Mouse (Mus musculus) kidney, embryonic 16.5 days (tissue): ENCODE results near the gene Irs4. TPM values are rescaled to one million over a fixed set of nuclear protein-coding genes. Genes with fewer than 3 reads are reported as not detected.
A peak's percentile ranks its signal among the peaks of the same experiment; 100 is the strongest.

Experiments used
- ATAC-seq: fragments of 200-750 bp; cut with Nextera tagmentation; 2 replicates; pipeline ENCODE4 v1.8.0; 2017; ENCODE audit warnings: moderate TSS enrichment; ENCODE audit not compliant: low FRiP score, low TSS enrichment
- H3K27ac ChIP-seq: fragments of 300-500 bp; sonication (generic); 2 replicates; pipeline ENCODE4 v1.5.1; 2014; ENCODE audit warnings: low read length
- H3K27me3 ChIP-seq: fragments of 300-500 bp; sonication (generic); 2 replicates; pipeline ENCODE4 v1.6.1; 2014; ENCODE audit warnings: low read length, control low read depth, mixed read lengths; ENCODE audit not compliant: insufficient read depth
- H3K36me3 ChIP-seq: fragments of 300-500 bp; sonication (generic); 2 replicates; pipeline ENCODE4 v1.6.1; 2014; ENCODE audit warnings: low read length, control low read depth, mixed read lengths; ENCODE audit not compliant: insufficient read depth
- H3K4me1 ChIP-seq: fragments of 300-500 bp; sonication (generic); 2 replicates; pipeline ENCODE4 v1.6.1; 2014; ENCODE audit warnings: low read length, control low read depth, mixed read lengths; ENCODE audit not compliant: insufficient read depth
- H3K4me2 ChIP-seq: fragments of 300-500 bp; sonication (generic); replicated peaks from 2 replicates; pipeline ENCODE4 v1.6.1; 2014; ENCODE audit warnings: low read depth, low read length
- H3K4me3 ChIP-seq: fragments of 300-500 bp; sonication (generic); 2 replicates; pipeline ENCODE4 v1.5.1; 2014; ENCODE audit warnings: mild to moderate bottlenecking, low read length
- H3K9ac ChIP-seq: fragments of 300-500 bp; sonication (generic); replicated peaks from 2 replicates; pipeline ENCODE4 v1.6.1; 2014; ENCODE audit warnings: low read length
- H3K9me3 ChIP-seq: fragments of 300-500 bp; sonication (generic); 2 replicates; pipeline ENCODE4 v1.6.1; 2016; ENCODE audit warnings: low read length, control low read depth
- WGBS: fragments of 180-500 bp; shearing (Covaris S2); extraction: QIAGEN DNeasy Blood & Tissue Kit; methylation state at CpG from one replicate; pipeline ENCODE4 v1.1.7; 2014; 5-methylcytosine and 5-hydroxymethylcytosine counted together
- polyA plus RNA-seq: library from polyadenylated mRNA; unstranded; fragments of >200 nt; fragmentation: Nextera tagmentation; extraction: Ambion mirVana; gene quantifications from 2 replicates; pipeline ENCODE4 v1.2.1, GENCODE M21; 2015

Gene Irs4
- polyA plus RNA-seq = 0.03 and 0.15 TPM in 2 replicates

- Histone ChIP-seq H3K9me3 (no peaks in the 10 kb centered on the region), H3K4me1 (no peaks in the 10 kb centered on the region), H3K27me3 (peaks cover 69% of the 10 kb centered on the region), H3K4me3 (peak within 1 kb of the TSS; percentile 44), H3K27ac (no peak within 1 kb of the TSS), H3K4me2 (peak within 1 kb of the TSS; percentile 59), H3K9ac (no peak within 1 kb of the TSS), H3K36me3 (no peaks in the 10 kb centered on the region)
- ATAC-seq = peak; percentile 67
- WGBS = 24% methylated on average over 51 of the region's 51 CpGs
These were observed at the start of gene Irs4 for GRCm38 (mm10) chrX:141724937-141725918. TSS of gene Irs4 (minus strand) at chrX:141725263.

GRCm38 (mm10) chrX:141750360-141750759 lies 25.3 kb upstream of the Irs4 start:
- ATAC-seq = no peak
- Histone ChIP-seq H3K9ac (no peak overlapping the region), H3K36me3 (no peaks in the 10 kb centered on the region), H3K4me1 (no peaks in the 10 kb centered on the region), H3K27ac (no peak overlapping the region), H3K4me3 (no peak overlapping the region), H3K9me3 (no peaks in the 10 kb centered on the region), H3K27me3 (no peaks in the 10 kb centered on the region; the same call in 1 of the 2 replicates), H3K4me2 (no peak overlapping the region)
- WGBS = 70% methylated on average over 2 of the region's 2 CpGs

- Histone ChIP-seq H3K9me3 (no peaks in the 10 kb centered on the region), H3K4me2 (no peak overlapping the region), H3K27me3 (peaks cover 35% of the 10 kb centered on the region), H3K27ac (no peak overlapping the region), H3K4me1 (no peaks in the 10 kb centered on the region), H3K9ac (no peak overlapping the region), H3K4me3 (no peak overlapping the region), H3K36me3 (no peaks in the 10 kb centered on the region)
- 73% methylated on average over 5 of the region's 5 CpGs for WGBS
- no peak for ATAC-seq
These were observed 4.5 kb upstream of the Irs4 start for GRCm38 (mm10) chrX:141729570-141729969.

GRCm38 (mm10) chrX:141724391-141724891 lies 622 bp downstream of the Irs4 start:
- Histone ChIP-seq H3K9ac (no peak overlapping the region), H3K4me2 (peak overlapping the region; percentile 59), H3K4me3 (peak overlapping the region; percentile 44), H3K4me1 (no peaks in the 10 kb centered on the region), H3K9me3 (no peaks in the 10 kb centered on the region), H3K27me3 (peaks cover 74% of the 10 kb centered on the region), H3K36me3 (no peaks in the 10 kb centered on the region), H3K27ac (no peak overlapping the region)
- WGBS = 27% methylated on average over 52 of the region's 52 CpGs
- peak; percentile 32; the same call in 1 of the 2 replicates for ATAC-seq

GRCm38 (mm10) chrX:141723936-141724335 lies 1.1 kb downstream of the Irs4 start:
- no peaks in the 10 kb centered on the region for H3K9me3 ChIP-seq
- H3K27me3 ChIP-seq = peaks cover 74% of the 10 kb centered on the region
- H3K4me2 ChIP-seq = peak overlapping the region; percentile 59
- H3K4me3 ChIP-seq = peak overlapping the region; percentile 44
- peak; percentile 58 for ATAC-seq
- WGBS = 29% methylated on average over 16 of the region's 16 CpGs
- H3K36me3 ChIP-seq = no peaks in the 10 kb centered on the region
- no peaks in the 10 kb centered on the region for H3K4me1 ChIP-seq
- no peak overlapping the region for H3K9ac ChIP-seq
- no peak overlapping the region for H3K27ac ChIP-seq

GRCm38 (mm10) chrX:141721725-141722124 lies 3.3 kb downstream of the Irs4 start:
- H3K9me3 ChIP-seq = no peaks in the 10 kb centered on the region
- peak overlapping the region; percentile 46 for H3K4me3 ChIP-seq
- no peaks in the 10 kb centered on the region for H3K4me1 ChIP-seq
- ATAC-seq = no peak
- H3K27me3 ChIP-seq = peaks cover 74% of the 10 kb centered on the region
- peak overlapping the region; percentile 62 for H3K4me2 ChIP-seq
- H3K27ac ChIP-seq = no peak overlapping the region
- no peak overlapping the region for H3K9ac ChIP-seq
- no peaks in the 10 kb centered on the region for H3K36me3 ChIP-seq
- 27% methylated on average over 33 of the region's 33 CpGs for WGBS

Other genes with a start within 250 kb of the Irs4 start
- gene Col4a5, start 249.9 kb downstream of the Irs4 start, polyA plus RNA-seq = 25.1 and 25.5 TPM in 2 replicates
- not detected in 2 replicates for gene Gm15294, start 150.0 kb upstream of the Irs4 start, polyA plus RNA-seq